Mouse (Mus musculus): Measurements from ENCODE around the gene Dhrs1. TPM values are rescaled to one million over a fixed set of nuclear protein-coding genes. Genes with fewer than 3 reads are reported as not detected.
A peak's percentile ranks its signal among the peaks of the same experiment; 100 is the strongest.
"Not testable (repeated sequence)": the region's sequence is repeated elsewhere in the genome, so short reads cannot be mapped to it uniquely, and the experiment has no call there.

The Dhrs1 gene
- polyA plus RNA-seq, 1 experiment from 2014 or later, result 73.8 TPM

DNA sequence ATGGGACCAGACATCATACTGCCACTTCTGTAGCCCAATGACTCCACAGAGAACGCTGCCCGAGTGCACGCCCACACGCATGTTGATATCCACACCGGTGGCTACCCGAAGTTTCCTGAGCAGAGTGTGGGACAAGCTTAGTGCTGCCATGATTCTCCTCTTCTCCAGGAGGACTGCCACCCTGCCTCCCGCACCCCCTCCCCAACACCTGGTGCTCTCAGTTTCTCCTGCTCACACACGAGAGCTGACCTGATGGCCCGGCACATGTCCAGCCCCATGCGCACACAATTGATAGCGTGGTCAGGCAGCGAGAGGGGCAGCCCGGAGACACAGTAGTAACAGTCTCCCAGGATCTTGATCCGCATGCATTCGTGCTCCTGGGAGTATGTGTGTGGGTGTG, 33.2 kb upstream of the Dhrs1 start:
- 90% methylated on average over 15 of the region's 15 CpGs for WGBS
- Histone ChIP-seq H3K27me3 (ENCODE audit: insufficient read depth, poor library complexity, severe bottlenecking) (peaks cover 47% of the 10 kb centered on the region), H3K36me3 (no peaks in the 10 kb centered on the region), H3K27ac (no peak overlapping the region), H3K9me3 (no peaks in the 10 kb centered on the region), H3K4me3 (no peak overlapping the region), H3K4me1 (replicated peaks) (peaks cover 38% of the 10 kb centered on the region)
- no peak for DNase-seq (ENCODE audit: low spot score)

DNA sequence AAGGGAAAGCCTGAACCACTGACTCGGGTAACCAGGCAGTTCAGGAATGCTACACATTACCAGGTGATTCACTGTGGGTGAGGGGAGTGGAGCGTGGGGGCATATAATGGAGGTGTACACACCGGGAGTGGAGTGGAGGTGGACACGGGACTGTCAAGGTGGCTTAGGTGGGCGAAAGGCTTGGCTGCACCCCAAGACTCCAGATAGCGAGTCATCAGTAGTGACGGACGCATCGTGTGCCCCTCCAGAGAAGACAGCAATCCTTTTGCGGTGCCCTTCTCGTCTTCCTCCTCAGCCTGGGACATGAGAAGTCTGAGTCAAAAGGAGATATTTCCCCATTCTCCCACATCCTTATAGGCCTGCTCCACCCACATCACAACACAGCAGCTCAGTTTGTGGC, 32.3 kb upstream of the Dhrs1 start:
- no peak overlapping the region for H3K4me3 ChIP-seq
- 89% methylated on average over 11 of the region's 11 CpGs for WGBS
- H3K9me3 ChIP-seq, result no peaks in the 10 kb centered on the region
- DNase-seq (ENCODE audit: low spot score), result no peak
- no peak overlapping the region for H3K27ac ChIP-seq
- H3K27me3 ChIP-seq (ENCODE audit: insufficient read depth, poor library complexity, severe bottlenecking), result peaks cover 44% of the 10 kb centered on the region
- no peaks in the 10 kb centered on the region for H3K36me3 ChIP-seq
- peaks cover 30% of the 10 kb centered on the region for H3K4me1 ChIP-seq (replicated peaks)

DNA sequence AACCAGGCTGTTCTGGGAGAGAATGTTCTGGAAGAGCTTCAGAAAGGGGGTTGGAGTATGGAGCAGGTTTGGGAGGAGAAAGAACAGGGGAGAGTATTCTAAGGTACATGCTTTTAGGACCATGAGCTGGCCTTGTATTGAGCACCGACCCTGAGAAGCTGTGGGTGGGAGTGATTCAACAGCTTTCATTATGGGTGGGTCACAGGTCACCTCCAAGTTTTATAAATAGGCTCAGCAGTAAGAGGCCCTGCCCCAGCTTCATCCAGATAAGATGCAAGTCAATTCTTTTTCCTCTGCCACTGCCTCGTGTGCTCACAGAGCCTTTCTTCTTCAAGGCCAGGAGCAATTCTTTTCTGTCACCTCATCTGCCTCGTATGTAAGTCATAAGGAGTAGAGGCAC, 31.7 kb upstream of the Dhrs1 start:
- peaks cover 40% of the 10 kb centered on the region for H3K27me3 ChIP-seq (ENCODE audit: insufficient read depth, poor library complexity, severe bottlenecking)
- H3K36me3 ChIP-seq, result no peaks in the 10 kb centered on the region
- H3K4me1 ChIP-seq (replicated peaks), result peaks cover 24% of the 10 kb centered on the region
- DNase-seq (ENCODE audit: low spot score), result no peak
- 42% methylated on average over 3 of the region's 3 CpGs for whole genome bisulfite sequencing
- no peak overlapping the region for H3K4me3 ChIP-seq
- H3K27ac ChIP-seq, result no peak overlapping the region
- no peaks in the 10 kb centered on the region for H3K9me3 ChIP-seq

DNA sequence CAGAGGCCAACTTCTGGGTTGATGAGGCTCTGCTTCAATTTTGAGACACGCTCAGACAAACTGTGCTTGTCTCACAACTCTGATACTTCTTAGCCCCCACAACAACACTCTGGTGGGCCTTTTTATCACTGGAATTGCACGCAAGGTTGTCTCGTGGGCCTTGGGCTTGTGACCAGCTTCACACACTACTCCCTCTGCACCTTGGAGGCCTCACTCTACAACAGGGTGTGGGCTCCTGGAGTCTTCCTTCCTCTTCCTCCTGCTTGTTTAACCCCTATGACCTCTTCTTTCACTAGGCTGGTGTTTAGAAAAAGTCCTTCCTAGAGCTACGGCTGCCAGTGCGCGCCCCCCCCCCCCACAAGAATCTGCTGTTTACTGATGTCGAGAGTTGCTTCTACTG, 31.2 kb upstream of the Dhrs1 start:
- peaks cover 38% of the 10 kb centered on the region for H3K27me3 ChIP-seq (ENCODE audit: insufficient read depth, poor library complexity, severe bottlenecking)
- WGBS, result 64% methylated on average over 7 of the region's 7 CpGs
- no peaks in the 10 kb centered on the region for H3K36me3 ChIP-seq
- DNase-seq (ENCODE audit: low spot score), result no peak
- H3K27ac ChIP-seq, result no peak overlapping the region
- no peak overlapping the region for H3K4me3 ChIP-seq
- H3K9me3 ChIP-seq, result no peaks in the 10 kb centered on the region
- H3K4me1 ChIP-seq (replicated peaks), result peaks cover 21% of the 10 kb centered on the region

DNA sequence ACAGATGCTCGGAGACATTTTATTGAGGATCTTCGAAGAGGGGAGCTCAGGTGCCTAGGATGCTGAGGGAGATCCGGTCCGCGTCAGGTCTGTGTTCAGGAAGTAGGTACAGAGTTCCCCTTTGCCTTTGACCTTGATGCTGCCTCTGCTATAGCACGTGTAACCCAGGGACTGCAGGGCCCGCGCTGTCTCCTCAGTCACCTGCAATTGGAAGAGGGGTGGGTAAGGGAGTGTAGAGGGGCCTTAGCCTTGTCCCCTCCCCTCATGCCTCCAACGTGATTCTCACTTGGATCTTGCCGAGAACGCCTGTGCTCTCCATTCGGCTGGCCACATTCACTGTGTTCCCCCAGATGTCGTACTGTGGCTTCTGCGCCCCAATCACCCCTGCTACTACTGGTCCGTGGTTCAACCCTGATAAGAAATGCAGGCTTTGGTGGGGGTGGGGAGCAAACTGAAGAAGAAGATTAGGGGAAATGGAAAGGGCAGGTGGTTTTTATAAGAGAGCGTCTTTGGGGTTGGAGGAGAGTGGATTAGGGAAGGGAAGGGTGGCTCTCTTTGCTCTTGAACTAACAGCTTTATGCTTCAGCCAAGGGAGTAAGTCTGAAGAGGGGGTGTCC, 23.7 kb upstream of the Dhrs1 start:
- H3K27me3 ChIP-seq (ENCODE audit: insufficient read depth, poor library complexity, severe bottlenecking), result peaks cover 80% of the 10 kb centered on the region
- DNase-seq (ENCODE audit: low spot score), result no peak
- H3K4me3 ChIP-seq, result no peak overlapping the region
- H3K4me1 ChIP-seq (replicated peaks), result peaks cover 13% of the 10 kb centered on the region
- 74% methylated on average over 16 of the region's 16 CpGs for WGBS
- no peak overlapping the region for H3K27ac ChIP-seq
- H3K9me3 ChIP-seq, result no peaks in the 10 kb centered on the region
- H3K36me3 ChIP-seq, result no peaks in the 10 kb centered on the region

DNA sequence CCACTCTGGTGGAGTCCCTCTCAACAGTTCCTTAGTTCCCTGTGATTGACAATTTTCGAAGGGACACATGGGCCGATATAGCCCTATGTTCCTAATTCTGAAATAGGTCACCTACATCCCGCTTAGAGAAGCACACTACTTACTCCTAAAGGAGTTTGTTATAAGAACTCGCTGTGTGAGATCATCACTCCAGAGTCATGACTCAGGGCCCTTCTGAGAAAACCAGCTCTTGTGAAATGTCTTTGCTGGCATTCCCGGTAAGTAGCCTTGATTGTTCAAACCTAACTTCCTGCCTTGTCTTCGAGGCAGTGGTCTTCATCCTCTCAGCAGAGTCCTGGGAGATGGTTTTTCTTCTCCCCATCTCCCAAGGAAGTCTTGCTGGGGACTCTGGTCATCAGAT, 23.1 kb upstream of the Dhrs1 start:
- H3K27me3 ChIP-seq (ENCODE audit: insufficient read depth, poor library complexity, severe bottlenecking), result peaks cover 82% of the 10 kb centered on the region
- no peak overlapping the region for H3K27ac ChIP-seq
- no peaks in the 10 kb centered on the region for H3K36me3 ChIP-seq
- H3K4me3 ChIP-seq, result no peak overlapping the region
- no peak for DNase-seq (ENCODE audit: low spot score)
- WGBS, result 86% methylated on average over 6 of the region's 6 CpGs
- peaks cover 13% of the 10 kb centered on the region for H3K4me1 ChIP-seq (replicated peaks)
- no peaks in the 10 kb centered on the region for H3K9me3 ChIP-seq

DNA sequence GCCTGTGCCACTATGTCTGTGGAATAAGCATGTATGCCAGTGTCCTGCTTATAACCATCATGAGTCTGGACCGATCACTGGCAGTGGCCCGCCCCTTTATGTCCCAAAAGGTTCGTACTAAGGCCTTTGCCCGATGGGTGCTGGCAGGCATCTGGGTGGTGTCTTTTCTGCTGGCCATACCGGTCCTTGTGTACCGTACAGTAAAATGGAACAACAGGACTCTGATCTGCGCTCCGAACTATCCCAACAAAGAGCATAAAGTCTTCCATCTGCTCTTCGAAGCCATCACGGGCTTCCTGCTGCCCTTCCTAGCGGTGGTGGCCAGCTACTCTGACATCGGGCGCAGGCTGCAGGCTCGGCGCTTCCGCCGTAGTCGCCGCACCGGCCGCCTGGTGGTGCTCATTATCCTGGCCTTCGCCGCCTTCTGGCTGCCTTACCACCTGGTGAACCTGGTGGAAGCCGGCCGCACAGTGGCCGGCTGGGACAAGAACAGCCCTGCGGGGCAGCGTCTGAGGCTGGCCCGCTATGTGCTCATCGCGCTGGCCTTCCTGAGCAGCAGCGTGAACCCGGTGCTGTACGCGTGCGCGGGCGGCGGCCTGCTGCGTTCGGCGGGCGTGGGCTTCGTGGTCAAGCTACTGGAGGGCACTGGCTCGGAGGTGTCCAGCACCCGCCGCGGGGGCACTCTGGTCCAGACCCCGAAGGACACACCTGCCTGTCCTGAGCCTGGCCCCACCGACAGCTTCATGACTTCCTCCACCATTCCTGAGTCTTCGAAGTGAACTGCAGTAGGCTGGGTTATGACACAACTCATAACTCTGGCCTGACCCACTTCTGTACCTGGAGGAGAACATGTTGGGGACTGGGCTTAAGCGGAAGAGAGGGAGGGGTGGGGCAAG, 22.3 kb upstream of the Dhrs1 start:
- Histone ChIP-seq H3K4me1 (replicated peaks) (peaks cover 16% of the 10 kb centered on the region), H3K4me3 (peak overlapping the region; percentile 52), H3K9me3 (no peaks in the 10 kb centered on the region), H3K36me3 (no peaks in the 10 kb centered on the region), H3K27ac (peak overlapping the region; percentile 64), H3K27me3 (ENCODE audit: insufficient read depth, poor library complexity, severe bottlenecking) (peaks cover 85% of the 10 kb centered on the region)
- DNase-seq (ENCODE audit: low spot score), result peak; percentile 75
- WGBS, result 12% methylated on average over 52 of the region's 52 CpGs

DNA sequence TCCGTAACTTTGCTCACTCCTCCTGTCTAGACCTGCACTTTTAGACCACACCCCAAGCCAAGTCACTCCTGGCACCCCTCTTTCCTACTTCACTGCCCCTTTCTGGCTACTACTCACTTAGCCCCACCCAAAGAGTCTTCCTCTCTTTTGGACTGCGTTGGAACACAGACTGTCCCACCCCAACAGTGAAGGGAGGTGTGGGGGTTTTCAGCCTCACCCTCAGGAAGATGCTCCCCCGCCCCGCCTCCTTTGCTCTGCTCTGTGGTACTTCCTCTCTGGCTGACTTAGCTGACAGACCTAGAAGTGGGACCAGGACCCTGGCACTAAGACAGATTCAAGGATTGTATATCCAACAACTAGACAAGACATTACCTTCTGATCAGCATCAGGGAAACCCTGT, 20.2 kb upstream of the Dhrs1 start, which contains the start of gene Ltb4r1:
Gene Ltb4r1 (plus strand): TSS at position 267 of the 400 bp plus-strand sequence.
- no peak within 1 kb of the TSS for H3K27ac ChIP-seq
- no peaks in the 10 kb centered on the region for H3K36me3 ChIP-seq
- H3K4me3 ChIP-seq, result no peak within 1 kb of the TSS
- peaks cover 30% of the 10 kb centered on the region for H3K4me1 ChIP-seq (replicated peaks)
- no peak for DNase-seq (ENCODE audit: low spot score)
- 74% methylated on average over 4 of the region's 4 CpGs for WGBS
- H3K27me3 ChIP-seq (ENCODE audit: insufficient read depth, poor library complexity, severe bottlenecking), result peaks cover 97% of the 10 kb centered on the region
- no peaks in the 10 kb centered on the region for H3K9me3 ChIP-seq

DNA sequence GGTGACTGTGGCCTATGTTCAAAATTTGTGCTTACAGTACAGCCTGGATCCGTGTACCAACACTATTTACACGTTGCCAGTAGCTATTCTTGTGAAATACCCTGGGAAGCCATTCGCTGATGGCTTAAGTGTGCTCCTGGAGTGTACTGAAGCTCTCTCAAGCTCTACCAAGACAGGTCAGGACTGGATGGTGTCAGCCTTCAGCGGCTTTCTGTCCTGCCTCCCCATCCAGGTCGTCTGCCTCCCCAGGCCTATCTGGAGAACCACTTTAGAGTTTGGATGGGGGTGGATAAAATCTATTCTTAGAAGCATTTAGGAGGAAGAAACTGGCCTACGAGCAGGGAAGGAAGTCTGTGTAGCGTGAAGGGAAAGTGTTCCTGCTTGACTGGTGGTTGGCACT, 17.7 kb upstream of the Dhrs1 start:
- Histone ChIP-seq H3K9me3 (no peaks in the 10 kb centered on the region), H3K4me3 (peak overlapping the region; percentile 65; the same call in 1 of the 2 replicates), H3K4me1 (replicated peaks) (peaks cover 29% of the 10 kb centered on the region), H3K27me3 (ENCODE audit: insufficient read depth, poor library complexity, severe bottlenecking) (peaks cover 79% of the 10 kb centered on the region), H3K36me3 (no peaks in the 10 kb centered on the region), H3K27ac (0 out of 2 replicates have a peak overlapping the region, but pooled peaks have one; percentile 85)
- 57% methylated on average over 7 of the region's 7 CpGs for WGBS
- DNase-seq (ENCODE audit: low spot score), result no peak

DNA sequence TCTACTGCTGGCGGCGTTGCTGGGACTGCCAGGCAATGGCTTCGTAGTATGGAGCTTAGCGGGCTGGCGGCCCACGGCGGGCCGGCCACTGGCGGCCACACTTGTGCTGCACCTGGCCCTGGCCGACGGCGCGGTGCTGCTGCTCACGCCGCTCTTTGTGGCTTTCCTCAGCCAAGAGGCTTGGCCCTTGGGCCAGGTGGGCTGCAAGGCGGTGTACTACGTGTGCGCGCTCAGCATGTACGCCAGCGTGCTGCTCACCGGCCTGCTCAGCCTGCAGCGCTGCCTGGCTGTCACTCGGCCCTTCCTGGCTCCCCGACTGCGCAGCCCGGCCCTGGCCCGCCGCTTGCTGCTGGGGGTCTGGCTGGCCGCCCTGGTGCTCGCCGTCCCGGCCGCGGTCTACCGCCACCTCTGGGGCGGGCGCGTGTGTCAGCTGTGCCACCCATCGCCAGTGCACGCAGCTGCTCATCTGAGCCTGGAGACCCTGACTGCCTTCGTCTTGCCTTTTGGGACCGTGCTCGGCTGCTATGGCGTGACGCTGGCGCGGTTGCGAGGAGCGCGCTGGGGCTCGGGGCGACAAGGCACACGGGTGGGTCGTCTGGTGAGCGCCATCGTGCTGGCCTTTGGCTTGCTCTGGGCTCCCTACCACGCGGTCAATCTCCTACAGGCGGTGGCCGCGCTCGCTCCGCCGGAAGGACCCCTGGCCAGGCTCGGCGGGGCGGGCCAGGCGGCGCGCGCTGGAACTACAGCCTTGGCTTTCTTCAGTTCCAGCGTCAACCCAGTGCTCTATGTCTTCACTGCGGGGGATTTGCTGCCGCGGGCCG, 16.7 kb upstream of the Dhrs1 start:
- peaks cover 19% of the 10 kb centered on the region for H3K4me1 ChIP-seq (replicated peaks)
- no peaks in the 10 kb centered on the region for H3K9me3 ChIP-seq
- H3K27me3 ChIP-seq (ENCODE audit: insufficient read depth, poor library complexity, severe bottlenecking), result peaks cover 70% of the 10 kb centered on the region
- WGBS, result under 1% methylated on average over 77 of the region's 77 CpGs
- peak overlapping the region; percentile 85 for H3K27ac ChIP-seq
- DNase-seq (ENCODE audit: low spot score), result peak; percentile 73
- no peaks in the 10 kb centered on the region for H3K36me3 ChIP-seq
- H3K4me3 ChIP-seq, result peak overlapping the region; percentile 65

DNA sequence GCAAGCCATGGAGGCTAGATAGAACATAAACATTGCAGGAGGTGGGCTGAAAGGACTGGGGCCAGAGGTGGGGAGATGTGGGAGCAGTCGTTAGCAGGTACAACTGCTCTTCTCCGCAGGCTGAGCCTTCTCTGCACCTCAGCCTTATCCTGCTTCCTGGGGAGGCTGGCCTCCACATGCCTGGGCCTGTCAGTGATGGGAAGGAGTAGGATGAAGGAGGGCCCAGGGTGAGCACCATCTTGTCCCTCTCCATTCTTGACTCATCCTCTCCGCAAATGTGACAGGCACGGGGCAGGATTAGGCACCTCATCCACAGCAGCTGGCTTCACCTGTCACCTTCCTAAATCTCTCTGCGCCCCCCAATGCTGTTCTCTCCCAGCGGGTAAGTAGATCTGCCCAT, 15.7 kb upstream of the Dhrs1 start, which contains the start of gene Ltb4r2:
Gene Ltb4r2 (plus strand): TSS at position 266 of the 400 bp plus-strand sequence.
- Histone ChIP-seq H3K36me3 (peaks cover 8% of the 10 kb centered on the region), H3K27me3 (ENCODE audit: insufficient read depth, poor library complexity, severe bottlenecking) (peaks cover 61% of the 10 kb centered on the region), H3K4me3 (peak within 1 kb of the TSS; percentile 65), H3K9me3 (no peaks in the 10 kb centered on the region), H3K27ac (peak within 1 kb of the TSS; percentile 85), H3K4me1 (replicated peaks) (peaks cover 17% of the 10 kb centered on the region)
- WGBS, result 74% methylated on average over 6 of the region's 6 CpGs
- no peak for DNase-seq (ENCODE audit: low spot score)

DNA sequence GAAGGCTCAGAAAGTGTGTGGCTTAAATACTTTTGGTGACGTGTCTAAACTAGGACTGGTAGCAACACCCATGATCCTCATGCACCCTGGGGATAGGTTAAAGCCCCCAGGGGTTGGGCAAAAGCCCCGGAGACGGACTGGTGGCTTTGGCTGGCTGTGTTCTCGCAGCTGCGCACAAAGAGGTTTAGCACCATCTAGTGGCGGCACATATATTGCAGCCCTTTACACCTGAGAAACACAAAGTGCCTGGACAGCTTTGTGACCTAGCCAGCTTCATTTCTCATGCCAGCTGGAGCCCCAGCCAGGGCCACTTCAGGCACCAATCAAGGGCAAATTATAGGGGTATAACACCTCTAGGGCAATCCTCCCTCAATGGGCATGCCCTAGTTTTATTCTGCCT, 14.7 kb upstream of the Dhrs1 start:
- H3K27me3 ChIP-seq (ENCODE audit: insufficient read depth, poor library complexity, severe bottlenecking), result peaks cover 51% of the 10 kb centered on the region
- H3K36me3 ChIP-seq, result peaks cover 19% of the 10 kb centered on the region
- not testable (repeated sequence) for H3K27ac ChIP-seq, H3K9me3 ChIP-seq, H3K4me3 ChIP-seq
- WGBS, result 0% methylated on average over 6 of the region's 6 CpGs
- DNase-seq (ENCODE audit: low spot score), result peak; percentile 87
- H3K4me1 ChIP-seq (replicated peaks), result peaks cover 17% of the 10 kb centered on the region

Measured in hindbrain, embryonic 10.5 days (tissue).